Mouse (Mus musculus) spleen, adult 18-20 months (tissue): ENCODE data around the gene Mylk3.

ENCODE experiments used
- DNase-seq, 2 experiments: peaks; one replicate each; pipeline ENCODE4 v3.0.0; 2022; ENCODE audit warnings: mixed read lengths in 2 of 2

Mylk3 gene

DNA sequence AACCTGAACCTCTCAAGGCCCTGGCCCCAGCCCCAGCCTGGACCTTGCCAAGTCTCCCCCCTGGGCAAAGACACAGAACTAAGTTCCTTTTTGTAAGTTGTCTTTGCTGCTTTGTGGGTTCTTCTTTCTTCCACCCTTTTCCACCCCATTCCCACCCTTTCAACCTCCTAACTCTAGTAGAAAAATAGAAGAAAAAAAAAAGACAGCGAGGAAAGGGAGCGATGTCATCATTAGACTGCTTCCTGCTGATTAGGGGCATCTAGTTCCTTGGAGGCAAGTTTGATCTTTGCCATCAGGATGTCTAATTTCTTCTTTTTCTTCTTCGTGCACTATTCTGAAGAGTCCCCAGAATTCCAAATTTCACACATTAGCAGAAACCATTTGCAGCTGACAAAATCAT lies 73.1 kb downstream of the Mylk3 start:
- DNase-seq: no peak

DNA sequence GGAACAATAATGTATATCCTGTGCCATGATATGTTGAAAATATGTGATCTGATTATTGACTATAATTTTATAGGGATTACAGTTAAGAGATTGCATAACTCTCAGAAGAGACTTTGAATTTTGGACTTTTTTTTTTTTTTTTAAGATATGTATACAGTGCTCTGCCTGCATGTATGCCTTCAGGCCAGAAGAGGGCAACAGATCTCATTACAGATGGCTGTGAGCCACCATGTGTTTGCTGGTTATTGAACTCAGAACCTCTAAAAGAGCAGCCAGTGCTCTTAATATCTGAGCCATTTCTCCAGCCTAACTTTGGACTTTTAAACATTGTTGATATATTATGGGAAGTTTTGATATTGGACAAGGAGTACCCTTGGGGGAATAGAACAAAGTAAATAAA lies 74.4 kb downstream of the Mylk3 start:
- DNase-seq: no peak

DNA sequence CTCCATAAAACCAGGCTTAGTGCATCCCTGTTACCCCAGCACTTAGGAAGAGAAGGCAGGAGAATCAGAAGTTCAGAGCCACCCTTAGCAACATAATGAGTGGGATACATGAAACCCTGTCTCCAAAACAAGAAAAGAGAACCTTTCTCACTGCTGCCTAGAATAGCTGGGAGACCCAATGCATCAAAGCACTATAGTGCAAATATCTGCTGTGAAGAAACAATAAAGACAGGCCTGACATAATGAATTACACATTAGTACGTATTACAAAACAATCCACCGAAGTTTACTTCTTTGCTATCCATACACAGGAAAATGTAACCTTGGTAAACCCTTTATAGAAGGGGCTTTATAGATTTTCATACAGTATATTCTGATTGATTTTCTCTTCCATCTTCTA lies 77.6 kb downstream of the Mylk3 start:
- no peak for DNase-seq

DNA sequence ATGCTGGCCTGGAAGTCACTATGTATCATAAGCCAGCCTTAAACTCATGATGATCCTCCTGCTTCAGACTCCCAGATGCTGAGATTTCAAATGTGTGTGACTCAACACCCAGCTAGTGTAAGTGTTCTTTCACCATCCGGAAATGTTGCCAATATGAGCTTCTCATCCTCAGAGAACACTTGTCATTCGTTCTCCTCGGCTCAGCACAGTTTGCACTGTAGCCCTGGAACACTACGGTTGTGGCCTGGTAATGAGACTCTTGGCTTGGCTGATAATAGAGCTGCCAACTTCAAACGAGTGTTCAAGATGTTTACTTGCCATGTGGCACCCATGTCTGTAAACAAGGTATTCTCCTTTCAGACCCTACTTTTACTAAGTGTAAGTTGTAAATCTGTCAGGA lies 82.6 kb downstream of the Mylk3 start:
- DNase-seq: no peak

DNA sequence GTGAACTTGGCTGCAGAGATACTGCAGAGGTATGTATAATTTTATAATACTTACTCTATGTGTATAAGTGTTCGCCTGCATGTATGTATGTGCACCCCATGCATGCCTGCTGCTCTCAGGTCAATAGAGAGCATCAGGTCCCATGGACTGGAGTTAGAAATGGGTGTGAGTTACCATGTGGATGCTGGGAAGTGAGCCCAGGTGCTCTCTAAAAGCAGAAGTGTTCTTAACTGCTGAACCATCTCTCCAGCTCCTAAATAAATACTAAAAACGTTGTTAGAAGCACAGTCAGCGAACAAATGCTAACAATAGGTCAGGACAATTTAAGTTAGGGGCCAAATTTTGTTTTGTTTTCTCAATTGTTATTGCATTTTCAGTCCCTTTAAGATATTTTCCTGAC lies 83.2 kb downstream of the Mylk3 start:
- no peak for DNase-seq

DNA sequence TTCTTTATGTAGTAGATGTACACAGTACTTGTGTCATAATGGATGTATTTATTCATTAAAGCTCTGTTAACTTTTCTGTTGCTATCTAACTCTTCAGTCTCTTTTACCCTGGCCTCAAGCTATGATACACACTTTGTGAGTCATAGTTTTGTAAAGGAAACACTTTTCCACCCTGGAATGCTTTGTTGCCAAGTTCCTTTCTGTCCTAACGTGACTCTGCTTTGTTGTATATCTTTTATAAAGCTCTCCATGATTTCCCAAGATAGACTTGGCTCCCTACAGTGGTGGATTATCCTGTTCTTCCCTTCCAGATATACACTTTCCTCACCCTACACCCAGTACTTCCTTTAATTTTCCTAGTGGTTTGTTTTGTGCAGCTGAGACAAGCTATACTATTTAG lies 84.2 kb downstream of the Mylk3 start:
- no peak for DNase-seq

DNA sequence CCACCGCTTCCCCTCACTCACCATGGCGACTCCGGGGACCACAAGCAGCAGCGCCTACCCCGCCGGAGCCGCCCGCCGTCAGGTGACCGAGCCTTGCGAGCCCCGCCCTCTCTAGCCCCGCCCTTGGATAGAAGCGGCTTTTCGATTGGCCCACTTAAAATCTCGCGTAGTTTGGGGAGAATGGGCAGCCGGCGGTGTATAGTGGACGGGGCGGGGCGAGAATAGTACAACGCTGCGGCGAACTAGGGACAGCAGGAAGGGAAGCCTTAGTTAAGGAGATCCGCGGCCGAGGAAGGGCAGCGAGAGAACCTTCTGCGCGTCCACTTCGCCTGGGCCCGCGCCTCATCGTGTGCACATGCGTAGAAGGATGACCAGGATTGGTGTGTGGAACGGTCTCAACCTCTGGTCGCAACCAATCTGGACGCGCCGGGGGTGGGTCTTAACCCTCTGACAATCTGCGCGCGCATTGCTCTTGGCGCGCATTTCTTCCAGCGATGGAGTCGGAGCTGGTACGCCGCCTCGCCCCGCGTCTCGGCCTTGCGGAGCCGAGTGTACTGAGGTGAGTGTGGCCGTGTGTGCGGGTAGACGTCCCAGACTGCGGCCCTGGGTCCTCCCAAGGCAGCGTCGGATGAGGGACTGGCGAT lies 86.6 kb downstream of the Mylk3 start, which contains the start of the genes Orc6 and Vps35:
TSS of gene Orc6 (plus strand) at position 199 of the 644 bp plus-strand sequence.
TSS of gene Vps35 (minus strand) at position 369 of the 644 bp plus-strand sequence.
- peak; percentile 91 to 95 for DNase-seq

DNA sequence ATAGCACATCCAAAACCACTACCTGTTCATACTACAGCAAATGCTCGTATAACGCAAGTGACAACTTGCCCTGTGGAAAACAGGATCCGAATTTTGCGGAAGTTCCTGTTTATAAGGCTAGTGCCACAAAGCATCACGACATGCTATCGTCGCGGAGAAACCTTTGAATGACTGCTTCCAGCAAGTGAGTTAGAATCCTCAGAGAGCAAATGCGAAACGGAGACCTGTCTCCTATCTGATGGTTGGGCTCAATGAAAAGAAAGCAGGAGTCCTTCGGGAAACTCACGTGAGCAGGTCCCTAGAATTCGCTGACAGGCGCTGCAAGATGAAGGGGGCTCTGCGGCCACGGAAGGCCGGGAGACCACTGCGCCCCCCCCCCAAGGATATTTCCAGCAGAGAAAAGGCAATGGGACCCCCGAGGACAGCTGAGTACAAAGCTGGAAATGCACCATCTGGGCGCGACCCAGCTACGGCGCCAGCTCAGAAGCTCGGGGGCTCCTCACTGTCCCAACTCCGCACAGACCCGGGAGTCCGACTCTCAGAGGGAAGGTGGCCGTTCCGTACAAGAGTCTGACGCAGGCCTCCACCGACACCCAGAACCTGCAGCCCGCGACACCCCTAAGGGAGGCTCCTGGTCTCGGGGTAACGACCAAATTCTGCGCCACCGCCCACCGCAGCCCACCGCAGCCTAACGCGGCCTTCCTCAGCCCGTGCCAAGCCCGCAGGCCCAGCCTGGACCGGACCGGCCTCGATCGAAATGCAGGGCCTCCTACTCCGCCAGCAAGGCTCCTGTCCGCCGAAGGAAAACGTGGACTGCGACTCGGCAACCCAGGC lies 87.3 kb downstream of the Mylk3 start:
- peak in 1 of 2 experiments; percentile 5 for DNase-seq

DNA sequence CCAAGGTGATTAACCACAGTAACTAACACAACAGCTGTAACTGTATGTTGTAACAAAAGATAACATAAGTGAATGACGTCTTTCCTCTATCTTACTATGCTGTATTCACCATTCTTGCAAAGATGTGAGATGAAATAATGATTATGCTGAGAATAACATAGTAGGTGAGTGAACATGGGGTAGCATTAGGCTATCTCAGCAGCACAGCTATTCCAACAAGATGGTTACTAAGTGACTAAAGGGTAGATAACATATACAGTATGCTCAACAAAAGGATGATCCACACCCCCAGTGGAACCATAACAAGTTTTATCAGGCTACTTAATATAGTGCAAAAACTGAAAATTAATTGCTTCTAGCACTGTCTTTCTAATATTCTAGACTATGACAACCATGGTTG lies 99.3 kb downstream of the Mylk3 start:
- no peak for DNase-seq
